Mouse (Mus musculus) cerebellum, adult 2 months (tissue): ENCODE results near the gene Dst.

Source experiments
- CTCF ChIP-seq: fragments of 200-500 bp; IDR thresholded peaks from 2 replicates; pipeline ENCODE4 v1.5.1; 2011; ENCODE audit warnings: low read depth, mild to moderate bottlenecking, control low read depth, low read length, moderate library complexity, borderline replicate concordance; ENCODE audit not compliant: insufficient read depth
- POLR2A ChIP-seq: fragments of 200-500 bp; IDR thresholded peaks from 2 replicates; pipeline ENCODE4 v1.6.1; 2011; ENCODE audit warnings: low read length, control low read depth, borderline replicate concordance; ENCODE audit not compliant: insufficient read depth

DNA sequence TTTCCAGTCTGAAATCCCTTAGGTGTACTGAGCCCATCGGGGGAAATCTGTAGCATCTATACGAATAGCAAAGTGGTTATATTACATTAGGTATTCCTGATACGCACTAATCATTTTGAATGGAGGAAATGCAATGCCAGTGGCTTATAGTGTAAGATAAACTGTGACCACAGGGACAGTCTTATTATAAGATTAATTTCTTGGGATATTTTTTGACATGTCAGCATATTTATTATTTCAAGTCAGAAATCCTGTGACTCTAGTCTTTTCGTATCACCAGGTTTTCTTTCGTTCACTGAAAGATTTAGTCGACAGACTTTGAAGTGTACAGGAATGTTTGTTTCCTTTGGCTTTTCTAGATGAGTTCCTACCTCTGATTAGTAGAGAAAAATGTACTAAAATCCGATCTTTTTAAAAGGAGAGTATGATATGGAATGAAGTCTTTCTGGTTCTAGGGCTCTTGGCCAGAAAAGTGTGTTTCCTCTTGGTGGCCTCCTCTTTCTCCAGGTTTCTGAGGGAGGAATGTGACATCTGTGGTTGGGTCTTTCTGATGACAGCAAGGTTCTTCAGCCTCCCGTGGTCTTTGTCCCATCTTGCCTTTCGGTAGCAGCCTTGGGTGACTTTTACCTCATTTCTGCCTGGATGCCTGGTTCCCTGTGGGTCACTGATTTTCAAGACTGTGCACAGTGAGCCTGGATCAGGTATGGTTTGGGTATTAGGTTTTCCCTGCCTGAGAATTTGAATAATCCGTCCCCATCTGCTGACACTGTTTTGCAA, 161.7 kb downstream of the Dst start:
- TF ChIP-seq POLR2A: no peak
- TF ChIP-seq CTCF: no peak
